Mouse (Mus musculus): ENCODE measurements around the gene Zdhhc7.

DNA sequence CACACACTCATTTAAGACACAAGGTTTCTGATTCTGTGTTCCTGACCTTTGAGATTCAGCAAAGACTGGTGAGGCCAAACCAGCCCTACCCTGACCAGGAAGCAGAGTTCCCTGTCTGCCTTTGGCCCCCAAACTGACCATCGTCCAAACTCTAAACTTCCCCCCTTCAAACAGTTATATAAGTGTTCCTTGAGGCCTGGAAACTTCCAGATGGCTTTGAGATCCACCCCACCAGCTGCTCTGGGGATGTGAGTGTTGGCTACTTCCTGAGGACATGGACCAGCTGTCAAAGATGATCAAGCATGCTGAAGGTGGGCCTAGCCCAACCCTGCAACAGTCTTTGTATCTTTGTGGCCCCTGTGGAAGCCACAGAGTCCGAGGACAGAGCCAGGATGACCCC, 44.2 kb downstream of the Zdhhc7 start:
- no peak for TF ChIP-seq POLR2A (IDR thresholded peaks at IDR 0.05; ENCODE audit: low read depth, low read length)
- no peak for TF ChIP-seq CTCF (IDR thresholded peaks at IDR 0.05; ENCODE audit: extremely low read depth, insufficient read length, insufficient replicate concordance, low read depth, low read length)

Data from small intestine, adult 2 months (tissue).